Mouse (Mus musculus) kidney, adult 2 months (tissue): ENCODE measurements around the gene Mast4. TPM values are rescaled to one million over a fixed set of nuclear protein-coding genes. Genes with fewer than 3 reads are reported as not detected.

Source experiments
- DNase-seq: peaks from one replicate; pipeline ENCODE4 v3.0.0; 2021
- H3K27ac ChIP-seq: fragments of 200-500 bp; 2 replicates; pipeline ENCODE4 v1.5.1; 2012; ENCODE audit warnings: low read depth, low read length, control low read depth, inconsistent platforms; ENCODE audit not compliant: insufficient read depth
- H3K27me3 ChIP-seq: fragments of 200-500 bp; replicated peaks from 2 replicates; pipeline ENCODE4 v1.6.1; 2012; ENCODE audit warnings: mild to moderate bottlenecking, moderate library complexity, low read length, inconsistent platforms; ENCODE audit not compliant: control insufficient read depth, insufficient read depth
- H3K36me3 ChIP-seq: fragments of 200-500 bp; 2 replicates; pipeline ENCODE4 v1.6.1; 2012; ENCODE audit warnings: mild to moderate bottlenecking, moderate library complexity, low read length, inconsistent platforms; ENCODE audit not compliant: control insufficient read depth, insufficient read depth
- H3K4me1 ChIP-seq: fragments of 200-500 bp; 2 replicates; pipeline ENCODE4 v1.6.1; 2011; ENCODE audit warnings: low read length; ENCODE audit not compliant: control insufficient read depth, insufficient read depth
- H3K4me3 ChIP-seq: fragments of 200-500 bp; 2 replicates; pipeline ENCODE4 v1.5.1; 2011; ENCODE audit warnings: mild to moderate bottlenecking, low read depth, low read length, control low read depth; ENCODE audit not compliant: insufficient read depth
- CTCF ChIP-seq: fragments of 200-500 bp; conservative IDR thresholded peaks from 2 replicates; pipeline ENCODE4 v1.5.1; 2011; ENCODE audit warnings: low read depth, mild to moderate bottlenecking, control low read depth, low read length, moderate library complexity, mixed read lengths; ENCODE audit not compliant: insufficient read depth, insufficient read length
- POLR2A ChIP-seq: fragments of 200-500 bp; IDR thresholded peaks from one replicate; pipeline ENCODE4 v1.6.1; 2011; ENCODE audit warnings: low read depth, low read length, control low read depth
- WGBS: fragments of 180-500 bp; shearing (Covaris S2); methylation state at CpG from one replicate; pipeline ENCODE4 v1.1.7; 2018; 5-methylcytosine and 5-hydroxymethylcytosine counted together
- polyA plus RNA-seq: library from polyadenylated mRNA; depleted of rRNA; stranded (reverse); fragments of >200 nt; gene quantifications from 2 replicates; pipeline ENCODE4 v1.2.3, GENCODE M21; 2012

Gene Mast4
- polyA plus RNA-seq, 1 experiment = 6.5 TPM

- WGBS = 63% methylated on average over 5 of the region's 5 CpGs
- no peak overlapping the region for H3K27ac ChIP-seq
- no peak for DNase-seq
- H3K27me3 ChIP-seq = no peaks in the 10 kb centered on the region
- TF ChIP-seq POLR2A = no peak
- TF ChIP-seq CTCF = no peak
- no peak overlapping the region for H3K4me3 ChIP-seq
- H3K36me3 ChIP-seq = no peaks in the 10 kb centered on the region
- no peaks in the 10 kb centered on the region for H3K4me1 ChIP-seq
Measured at GRCm38 (mm10) chr13:103174431-103174830, 159.9 kb downstream of the Mast4 start.

GRCm38 (mm10) chr13:103173545-103174182, 160.6 kb downstream of the Mast4 start:
- DNase-seq = peak; percentile 80
- no peaks in the 10 kb centered on the region for H3K4me1 ChIP-seq
- no peak overlapping the region for H3K27ac ChIP-seq
- 16% methylated on average over 7 of the region's 7 CpGs for WGBS
- H3K27me3 ChIP-seq = no peaks in the 10 kb centered on the region
- no peak overlapping the region for H3K4me3 ChIP-seq
- TF ChIP-seq CTCF = peak; percentile 25; the same call in 1 of the 2 replicates
- no peak for TF ChIP-seq POLR2A
- H3K36me3 ChIP-seq = no peaks in the 10 kb centered on the region

- DNase-seq = no peak
- Histone ChIP-seq H3K36me3 (no peaks in the 10 kb centered on the region), H3K4me3 (no peak overlapping the region), H3K27ac (no peak overlapping the region), H3K27me3 (no peaks in the 10 kb centered on the region), H3K4me1 (no peaks in the 10 kb centered on the region)
- WGBS = 89% methylated on average over 8 of the region's 8 CpGs
- no peak for TF ChIP-seq CTCF
- TF ChIP-seq POLR2A = no peak
Measured at GRCm38 (mm10) chr13:103151944-103152343, 182.4 kb downstream of the Mast4 start.

GRCm38 (mm10) chr13:103151171-103151570, 183.1 kb downstream of the Mast4 start:
- H3K27ac ChIP-seq = no peak overlapping the region
- no peaks in the 10 kb centered on the region for H3K36me3 ChIP-seq
- H3K4me3 ChIP-seq = no peak overlapping the region
- H3K4me1 ChIP-seq = no peaks in the 10 kb centered on the region
- H3K27me3 ChIP-seq = no peaks in the 10 kb centered on the region
- 66% methylated on average over 11 of the region's 11 CpGs for WGBS
- TF ChIP-seq POLR2A = no peak
- TF ChIP-seq CTCF = no peak
- no peak for DNase-seq

- H3K27ac ChIP-seq = no peak overlapping the region
- no peaks in the 10 kb centered on the region for H3K27me3 ChIP-seq
- no peak overlapping the region for H3K4me3 ChIP-seq
- no peak for DNase-seq
- no peak for TF ChIP-seq CTCF
- TF ChIP-seq POLR2A = no peak
- H3K36me3 ChIP-seq = no peaks in the 10 kb centered on the region
- no peaks in the 10 kb centered on the region for H3K4me1 ChIP-seq
- WGBS = 95% methylated on average over 4 of the region's 4 CpGs
Measured at GRCm38 (mm10) chr13:103150671-103151070, 183.6 kb downstream of the Mast4 start.

GRCm38 (mm10) chr13:103149415-103149814, 184.9 kb downstream of the Mast4 start:
- no peak overlapping the region for H3K27ac ChIP-seq
- no peaks in the 10 kb centered on the region for H3K36me3 ChIP-seq
- no peak overlapping the region for H3K4me3 ChIP-seq
- TF ChIP-seq POLR2A (no peak), CTCF (no peak)
- no peak for DNase-seq
- WGBS = 72% methylated on average over 7 of the region's 7 CpGs
- no peaks in the 10 kb centered on the region for H3K4me1 ChIP-seq
- H3K27me3 ChIP-seq = no peaks in the 10 kb centered on the region

GRCm38 (mm10) chr13:103144343-103144742, 190.0 kb downstream of the Mast4 start:
- no peak overlapping the region for H3K27ac ChIP-seq
- H3K4me1 ChIP-seq = no peaks in the 10 kb centered on the region
- no peak for DNase-seq
- no peaks in the 10 kb centered on the region for H3K36me3 ChIP-seq
- 73% methylated on average over 5 of the region's 5 CpGs for WGBS
- no peaks in the 10 kb centered on the region for H3K27me3 ChIP-seq
- H3K4me3 ChIP-seq = no peak overlapping the region
- no peak for TF ChIP-seq POLR2A
- TF ChIP-seq CTCF = no peak
